9 mouse cellular contexts compared by ENCODE assay signal in the genomic region with DNA sequence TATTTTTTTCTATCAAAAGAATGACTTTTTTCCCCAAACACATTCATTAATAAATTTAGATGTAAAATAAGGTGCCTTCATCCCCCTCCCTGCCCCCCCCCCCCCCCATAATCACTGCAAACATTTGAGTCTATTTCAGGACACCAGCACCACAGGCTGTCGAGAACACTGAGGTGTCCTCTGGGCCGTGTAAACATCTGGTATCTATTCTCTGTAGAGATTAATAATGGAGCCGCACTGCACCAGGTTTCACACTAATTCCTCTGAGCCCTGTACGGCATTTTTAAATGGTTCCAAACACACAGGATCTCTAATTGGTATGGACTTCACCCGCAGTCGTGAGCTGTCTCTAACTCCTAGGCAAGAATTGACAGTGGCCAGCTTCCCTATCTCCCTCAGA.
A peak's percentile ranks its signal among the peaks of the same experiment; 100 is the strongest.
DNase-seq lines count a peak whose midpoint lies in the region; ATAC-seq and TF ChIP-seq lines count a peak whose summit lies in the region.
"Had no signal": no experiment of that assay in that cellular context is flagged by ENCODE, and none has a peak within 500 bp of the region (broad histone marks: within the 10 kb centered on the region; RNA-seq: fewer than 3 reads in every experiment).

No protein-coding gene starts in this region.

- H3K27ac ChIP-seq in hindbrain, embryonic 14.5 days: no peak overlapping the region
- no peak overlapping the region for H3K27ac ChIP-seq in hindbrain, embryonic 11.5 days (ENCODE audit: low read depth, low read length)
- H3K27ac ChIP-seq in embryonic facial prominence, embryonic 12.5 days: peak overlapping the region; percentile 32; the same call in 1 of the 2 replicates
- H3K27ac ChIP-seq in heart, postnatal 0 days (ENCODE audit: low read depth): peak overlapping the region; percentile 76
- H3K27ac ChIP-seq in liver, postnatal 0 days (ENCODE audit: low read depth): no peak overlapping the region

- H3K4me1 ChIP-seq in hindbrain, embryonic 14.5 days (replicated peaks; ENCODE audit: control insufficient read depth, insufficient read depth, low read length): peaks cover 12% of the 10 kb centered on the region; the same call in 1 of the 2 replicates
- H3K4me1 ChIP-seq in hindbrain, embryonic 11.5 days (replicated peaks; ENCODE audit: control insufficient read depth, insufficient read depth, low read length): no peaks in the 10 kb centered on the region
- H3K4me1 ChIP-seq in embryonic facial prominence, embryonic 12.5 days: peaks cover 18% of the 10 kb centered on the region
- peaks cover 17% of the 10 kb centered on the region for H3K4me1 ChIP-seq in heart, postnatal 0 days (ENCODE audit: control insufficient read depth, insufficient read depth)
- H3K4me1 ChIP-seq in liver, postnatal 0 days (ENCODE audit: insufficient read depth): no peaks in the 10 kb centered on the region

- H3K9ac ChIP-seq in hindbrain, embryonic 14.5 days: no peak overlapping the region
- H3K9ac ChIP-seq in hindbrain, embryonic 11.5 days (ENCODE audit: low read depth, low read length): no peak overlapping the region
- no peak overlapping the region for H3K9ac ChIP-seq in embryonic facial prominence, embryonic 12.5 days
- 0 out of 2 replicates have a peak overlapping the region, but pooled peaks have one; percentile 27 for H3K9ac ChIP-seq in heart, postnatal 0 days (replicated peaks; ENCODE audit: low read depth, low read length)
- no peak overlapping the region for H3K9ac ChIP-seq in liver, postnatal 0 days (replicated peaks)

- no peak for TF ChIP-seq CTCF in heart, postnatal 0 days (IDR thresholded peaks at IDR 0.05; ENCODE audit: low read depth)
- TF ChIP-seq CTCF in liver, postnatal 0 days (IDR thresholded peaks at IDR 0.05; ENCODE audit: low read depth): no peak

- peak overlapping the region; percentile 26 for H3K4me2 ChIP-seq in hindbrain, embryonic 14.5 days (replicated peaks)
- H3K4me2 ChIP-seq in hindbrain, embryonic 11.5 days (replicated peaks; ENCODE audit: low read depth, low read length): no peak overlapping the region
- H3K4me2 ChIP-seq in embryonic facial prominence, embryonic 12.5 days (replicated peaks): peak overlapping the region; percentile 25
- peak overlapping the region; percentile 54 for H3K4me2 ChIP-seq in heart, postnatal 0 days (ENCODE audit: low read depth, low read length)
- 0 out of 2 replicates have a peak overlapping the region, but pooled peaks have one; percentile 23 for H3K4me2 ChIP-seq in liver, postnatal 0 days (ENCODE audit: low read depth, low read length)

- no peak overlapping the region for H3K4me3 ChIP-seq in hindbrain, embryonic 14.5 days (replicated peaks; ENCODE audit: low read length)
- H3K4me3 ChIP-seq in hindbrain, embryonic 11.5 days (ENCODE audit: low read depth, low read length): no peak overlapping the region
- no peak overlapping the region for H3K4me3 ChIP-seq in embryonic facial prominence, embryonic 12.5 days
- H3K4me3 ChIP-seq in heart, postnatal 0 days (ENCODE audit: low read depth, low read length): peak overlapping the region; percentile 28
- no peak overlapping the region for H3K4me3 ChIP-seq in liver, postnatal 0 days (ENCODE audit: low read depth, low read length)

- H3K36me3 ChIP-seq in hindbrain, embryonic 14.5 days (replicated peaks; ENCODE audit: control insufficient read depth, insufficient read depth): no peaks in the 10 kb centered on the region
- H3K36me3 ChIP-seq in hindbrain, embryonic 11.5 days (ENCODE audit: control insufficient read depth, insufficient read depth, low read length): no peaks in the 10 kb centered on the region
- no peaks in the 10 kb centered on the region; the same call in 1 of the 2 replicates for H3K36me3 ChIP-seq in embryonic facial prominence, embryonic 12.5 days
- peaks cover 24% of the 10 kb centered on the region for H3K36me3 ChIP-seq in heart, postnatal 0 days (replicated peaks; ENCODE audit: control insufficient read depth, insufficient read depth, low read length)
- no peaks in the 10 kb centered on the region for H3K36me3 ChIP-seq in liver, postnatal 0 days (replicated peaks; ENCODE audit: insufficient read depth, low read length)

- no peaks in the 10 kb centered on the region for H3K27me3 ChIP-seq in hindbrain, embryonic 14.5 days (ENCODE audit: control insufficient read depth, insufficient read depth, low read length)
- H3K27me3 ChIP-seq in hindbrain, embryonic 11.5 days (ENCODE audit: control insufficient read depth, insufficient read depth, low read length): no peaks in the 10 kb centered on the region
- no peaks in the 10 kb centered on the region for H3K27me3 ChIP-seq in embryonic facial prominence, embryonic 12.5 days
- H3K27me3 ChIP-seq in heart, postnatal 0 days (ENCODE audit: control insufficient read depth, insufficient read depth, low read length): no peaks in the 10 kb centered on the region
- no peaks in the 10 kb centered on the region for H3K27me3 ChIP-seq in liver, postnatal 0 days (ENCODE audit: insufficient read depth, low read length)

- 20% methylated on average over 6 of the region's 6 CpGs for WGBS in hindbrain, embryonic 14.5 days
- 57% methylated on average over 6 of the region's 6 CpGs for WGBS in hindbrain, embryonic 11.5 days
- WGBS in embryonic facial prominence, embryonic 12.5 days: 14% methylated on average over 6 of the region's 6 CpGs
- 8% methylated on average over 6 of the region's 6 CpGs for WGBS in heart, postnatal 0 days
- WGBS in liver, postnatal 0 days (ENCODE audit: insufficient replicate concordance): 51% methylated on average over 6 of the region's 6 CpGs

- TF ChIP-seq EP300 in heart, postnatal 0 days (IDR thresholded peaks at IDR 0.05; ENCODE audit: low read depth): no peak
- TF ChIP-seq EP300 in liver, postnatal 0 days (IDR thresholded peaks at IDR 0.05; ENCODE audit: low read depth): no peak

- ATAC-seq in hindbrain, embryonic 14.5 days (ENCODE audit: low FRiP score): no peak
- no peak for ATAC-seq in hindbrain, embryonic 11.5 days (ENCODE audit: low FRiP score)
- ATAC-seq in embryonic facial prominence, embryonic 12.5 days (ENCODE audit: insufficient number of reproducible peaks, insufficient read depth, low FRiP score, low TSS enrichment): no peak
- ATAC-seq in heart, postnatal 0 days (ENCODE audit: insufficient read depth, low read depth): peak; percentile 68
- no peak for ATAC-seq in liver, postnatal 0 days
- ATAC-seq: activated CD4-positive, CD25-positive, alpha-beta regulatory T cell, adult 4 months had no signal

- DNase-seq in hindbrain, embryonic 14.5 days (ENCODE audit: low spot score): no peak
- DNase-seq in hindbrain, embryonic 11.5 days (ENCODE audit: low spot score): no peak
- DNase-seq in heart, postnatal 0 days (ENCODE audit: low spot score): no peak
- DNase-seq in liver, postnatal 0 days: no peak
- no peak for DNase-seq in spleen, postnatal 14 days (ENCODE audit: low spot score in 2 of 2)
- no peak for DNase-seq in right cerebral cortex, postnatal 36 days (ENCODE audit: low spot score in 2 of 2)
- DNase-seq: lung, postnatal 4 days had no signal

- no peaks in the 10 kb centered on the region for H3K9me3 ChIP-seq in hindbrain, embryonic 14.5 days (ENCODE audit: control insufficient read depth, low read length)
- no peaks in the 10 kb centered on the region for H3K9me3 ChIP-seq in hindbrain, embryonic 11.5 days (ENCODE audit: control insufficient read depth, low read length)
- no peaks in the 10 kb centered on the region for H3K9me3 ChIP-seq in embryonic facial prominence, embryonic 12.5 days
- H3K9me3 ChIP-seq in heart, postnatal 0 days (replicated peaks; ENCODE audit: control insufficient read depth, low read length): no peaks in the 10 kb centered on the region
- no peaks in the 10 kb centered on the region for H3K9me3 ChIP-seq in liver, postnatal 0 days (ENCODE audit: low read length)

Comparison
In these comparisons a context has a peak if more than half of its experiments do, and no peak if none do; other contexts are left out.
1. H3K27ac ChIP-seq: peak in embryonic facial prominence, embryonic 12.5 days (single experiment) and heart, postnatal 0 days (single experiment); none in hindbrain, embryonic 14.5 days (single experiment), hindbrain, embryonic 11.5 days (single experiment) and liver, postnatal 0 days (single experiment).